Mouse (Mus musculus) ES-E14 (cell line): Measurements from ENCODE around the gene Ptpdc1.

Experiments used
- CHD2 ChIP-seq: IDR thresholded peaks from 2 replicates; pipeline ENCODE4 v1.6.1; 2014; ENCODE audit warnings: mild to moderate bottlenecking, low read depth, low read length, inconsistent platforms
- HCFC1 ChIP-seq: IDR thresholded peaks from 2 replicates; pipeline ENCODE4 v1.6.1; 2012; ENCODE audit warnings: low read length, inconsistent platforms, borderline replicate concordance; ENCODE audit not compliant: insufficient read depth
- MAFK ChIP-seq: IDR thresholded peaks from 2 replicates; pipeline ENCODE4 v1.6.1; 2014; ENCODE audit warnings: mild to moderate bottlenecking, low read depth, low read length, inconsistent platforms; ENCODE audit not compliant: insufficient read depth
- ZNF384 ChIP-seq: IDR thresholded peaks from 2 replicates; pipeline ENCODE4 v1.6.1; 2012; ENCODE audit warnings: low read depth, low read length, inconsistent platforms

- TF ChIP-seq MAFK (no peak), CHD2 (no peak), HCFC1 (no peak), ZNF384 (no peak)
These were observed 70.9 kb downstream of the Ptpdc1 start for GRCm38 (mm10) chr13:48554552-48554951.
